Mouse (Mus musculus): ENCODE measurements around the gene S1pr3. TPM values are rescaled to one million over a fixed set of nuclear protein-coding genes. Genes with fewer than 3 reads are reported as not detected.
A peak's percentile ranks its signal among the peaks of the same experiment; 100 is the strongest.

The S1pr3 gene
- polyA plus RNA-seq, 1 experiment from 2014 or later = 52.2 TPM

DNA sequence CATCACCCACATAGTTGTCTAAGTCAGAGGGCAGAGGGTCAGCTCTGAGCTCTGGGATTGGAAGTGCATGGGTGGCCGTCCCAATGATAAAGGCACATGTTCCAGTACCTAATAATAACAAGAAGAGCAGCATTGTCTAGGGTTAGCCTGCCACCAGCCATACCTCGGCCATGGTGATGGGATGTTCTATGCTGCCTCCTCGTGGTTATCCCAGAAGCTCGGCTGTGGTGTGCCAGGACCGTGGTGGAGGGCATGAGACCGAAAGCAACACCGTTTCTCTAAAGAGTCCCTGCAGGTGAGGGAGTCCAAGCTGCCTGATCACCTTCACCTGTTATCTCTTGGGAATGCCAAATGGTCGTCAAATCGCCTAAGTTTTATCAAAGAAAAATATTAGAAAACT is 15.2 kb downstream of the S1pr3 start:
- Histone ChIP-seq H3K27ac (ENCODE audit: low read depth, low read length) (no peak overlapping the region), H3K27me3 (ENCODE audit: control insufficient read depth, insufficient read depth, low read length) (no peaks in the 10 kb centered on the region), H3K36me3 (ENCODE audit: control insufficient read depth, insufficient read depth, low read length) (no peaks in the 10 kb centered on the region; the same call in 1 of the 2 replicates), H3K4me1 (ENCODE audit: control insufficient read depth, insufficient read depth, low read length) (no peaks in the 10 kb centered on the region; the same call in 1 of the 2 replicates), H3K4me2 (ENCODE audit: low read depth) (no peak overlapping the region), H3K4me3 (ENCODE audit: low read depth, low read length) (no peak overlapping the region), H3K9me3 (ENCODE audit: control insufficient read depth, low read length) (no peaks in the 10 kb centered on the region), H3K9ac (ENCODE audit: low read length) (no peak overlapping the region)
- ATAC-seq (ENCODE audit: insufficient read depth, low FRiP score, low TSS enrichment) (no peak), DNase-seq (ENCODE audit: low spot score) (no peak)
- 84% methylated on average over 9 of the region's 9 CpGs for WGBS

DNA sequence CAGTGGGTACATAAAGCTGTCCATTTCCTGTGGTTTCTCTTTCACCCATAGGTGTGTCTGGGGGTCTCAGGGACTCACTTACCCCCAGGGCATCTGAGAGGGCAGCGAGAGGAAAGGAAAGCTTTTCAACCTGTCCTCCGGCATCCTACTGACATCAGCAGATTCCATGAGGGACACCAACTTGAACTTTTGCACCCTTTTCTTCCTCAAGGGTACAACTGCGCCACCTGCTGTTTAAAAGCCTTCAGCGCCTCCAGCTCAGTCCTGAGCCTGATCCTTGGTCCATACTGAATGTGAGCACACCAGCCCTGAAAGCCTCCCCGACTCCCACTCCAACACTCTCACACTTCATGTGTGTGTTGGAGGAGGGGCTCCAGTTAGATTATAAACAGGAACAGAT is 16.2 kb downstream of the S1pr3 start:
- H3K4me2 ChIP-seq (ENCODE audit: low read depth) = no peak overlapping the region
- no peak overlapping the region for H3K9ac ChIP-seq (ENCODE audit: low read length)
- H3K27ac ChIP-seq (ENCODE audit: low read depth, low read length) = no peak overlapping the region
- H3K36me3 ChIP-seq (ENCODE audit: control insufficient read depth, insufficient read depth, low read length) = no peaks in the 10 kb centered on the region; the same call in 1 of the 2 replicates
- DNase-seq (ENCODE audit: low spot score) (peak; percentile 79), ATAC-seq (ENCODE audit: insufficient read depth, low FRiP score, low TSS enrichment) (no peak)
- H3K4me3 ChIP-seq (ENCODE audit: low read depth, low read length) = no peak overlapping the region
- WGBS = 13% methylated on average over 5 of the region's 5 CpGs
- no peaks in the 10 kb centered on the region for H3K27me3 ChIP-seq (ENCODE audit: control insufficient read depth, insufficient read depth, low read length)
- H3K4me1 ChIP-seq (ENCODE audit: control insufficient read depth, insufficient read depth, low read length) = no peaks in the 10 kb centered on the region
- H3K9me3 ChIP-seq (ENCODE audit: control insufficient read depth, low read length) = no peaks in the 10 kb centered on the region

- Histone ChIP-seq H3K27me3 (ENCODE audit: control insufficient read depth, insufficient read depth, low read length) (no peaks in the 10 kb centered on the region), H3K9ac (ENCODE audit: low read length) (no peak overlapping the region), H3K27ac (ENCODE audit: low read depth, low read length) (no peak overlapping the region), H3K36me3 (ENCODE audit: control insufficient read depth, insufficient read depth, low read length) (no peaks in the 10 kb centered on the region; the same call in 1 of the 2 replicates), H3K4me1 (ENCODE audit: control insufficient read depth, insufficient read depth, low read length) (no peaks in the 10 kb centered on the region), H3K4me2 (ENCODE audit: low read depth) (no peak overlapping the region), H3K4me3 (ENCODE audit: low read depth, low read length) (no peak overlapping the region), H3K9me3 (ENCODE audit: control insufficient read depth, low read length) (no peaks in the 10 kb centered on the region)
- 83% methylated on average over 4 of the region's 4 CpGs for WGBS
- no peak for DNase-seq (ENCODE audit: low spot score)
- no peak for ATAC-seq (ENCODE audit: insufficient read depth, low FRiP score, low TSS enrichment)
These were observed 17.4 kb downstream of the S1pr3 start for GRCm38 (mm10) chr13:51425662-51426443.

GRCm38 (mm10) chr13:51433371-51433770 is 24.9 kb downstream of the S1pr3 start:
- Histone ChIP-seq H3K4me1 (ENCODE audit: control insufficient read depth, insufficient read depth, low read length) (no peaks in the 10 kb centered on the region), H3K27me3 (ENCODE audit: control insufficient read depth, insufficient read depth, low read length) (no peaks in the 10 kb centered on the region), H3K27ac (ENCODE audit: low read depth, low read length) (no peak overlapping the region), H3K9me3 (ENCODE audit: control insufficient read depth, low read length) (no peaks in the 10 kb centered on the region), H3K9ac (ENCODE audit: low read length) (no peak overlapping the region), H3K36me3 (ENCODE audit: control insufficient read depth, insufficient read depth, low read length) (no peaks in the 10 kb centered on the region), H3K4me2 (ENCODE audit: low read depth) (no peak overlapping the region), H3K4me3 (ENCODE audit: low read depth, low read length) (no peak overlapping the region)
- 60% methylated on average over 3 of the region's 3 CpGs for whole genome bisulfite sequencing
- no peak for DNase-seq (ENCODE audit: low spot score)
- ATAC-seq (ENCODE audit: insufficient read depth, low FRiP score, low TSS enrichment) = no peak

DNA sequence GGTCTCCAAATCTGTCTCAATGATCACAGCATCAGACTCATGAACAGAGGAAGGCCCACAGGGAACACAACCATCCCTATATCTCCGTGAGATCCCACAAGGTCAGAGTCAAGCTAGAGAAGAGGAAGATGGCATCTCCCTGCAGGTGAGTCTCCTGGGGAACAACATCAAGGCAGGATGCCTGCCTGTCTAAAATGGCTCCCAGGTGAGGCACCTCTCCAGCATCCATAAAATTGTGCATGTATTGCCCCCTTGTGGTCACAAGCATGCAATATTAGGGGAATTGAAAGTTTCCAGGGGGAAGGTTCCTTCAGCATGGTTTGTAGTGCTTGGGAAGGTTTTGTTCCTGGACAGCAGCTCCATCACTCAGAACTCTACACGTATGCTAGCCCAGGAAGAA is 26.0 kb downstream of the S1pr3 start:
- no peak overlapping the region for H3K9ac ChIP-seq (ENCODE audit: low read length)
- no peak overlapping the region for H3K4me3 ChIP-seq (ENCODE audit: low read depth, low read length)
- H3K9me3 ChIP-seq (ENCODE audit: control insufficient read depth, low read length) = no peaks in the 10 kb centered on the region
- no peak overlapping the region for H3K27ac ChIP-seq (ENCODE audit: low read depth, low read length)
- no peaks in the 10 kb centered on the region for H3K4me1 ChIP-seq (ENCODE audit: control insufficient read depth, insufficient read depth, low read length)
- H3K27me3 ChIP-seq (ENCODE audit: control insufficient read depth, insufficient read depth, low read length) = no peaks in the 10 kb centered on the region
- no peaks in the 10 kb centered on the region for H3K36me3 ChIP-seq (ENCODE audit: control insufficient read depth, insufficient read depth, low read length)
- DNase-seq (ENCODE audit: low spot score) (no peak), ATAC-seq (ENCODE audit: insufficient read depth, low FRiP score, low TSS enrichment) (no peak)
- no peak overlapping the region for H3K4me2 ChIP-seq (ENCODE audit: low read depth)
- WGBS = 50% methylated on average over 2 of the region's 2 CpGs

- Histone ChIP-seq H3K4me1 (ENCODE audit: control insufficient read depth, insufficient read depth, low read length) (no peaks in the 10 kb centered on the region), H3K27ac (ENCODE audit: low read depth, low read length) (no peak overlapping the region), H3K9me3 (ENCODE audit: control insufficient read depth, low read length) (no peaks in the 10 kb centered on the region), H3K9ac (ENCODE audit: low read length) (no peak overlapping the region), H3K4me2 (ENCODE audit: low read depth) (no peak overlapping the region), H3K27me3 (ENCODE audit: control insufficient read depth, insufficient read depth, low read length) (no peaks in the 10 kb centered on the region), H3K36me3 (ENCODE audit: control insufficient read depth, insufficient read depth, low read length) (no peaks in the 10 kb centered on the region), H3K4me3 (ENCODE audit: low read depth, low read length) (no peak overlapping the region)
- 61% methylated on average over 2 of the region's 2 CpGs for WGBS
- DNase-seq (ENCODE audit: low spot score) (no peak), ATAC-seq (ENCODE audit: insufficient read depth, low FRiP score, low TSS enrichment) (no peak)
These were observed 26.7 kb downstream of the S1pr3 start for GRCm38 (mm10) chr13:51435146-51435545.

DNA sequence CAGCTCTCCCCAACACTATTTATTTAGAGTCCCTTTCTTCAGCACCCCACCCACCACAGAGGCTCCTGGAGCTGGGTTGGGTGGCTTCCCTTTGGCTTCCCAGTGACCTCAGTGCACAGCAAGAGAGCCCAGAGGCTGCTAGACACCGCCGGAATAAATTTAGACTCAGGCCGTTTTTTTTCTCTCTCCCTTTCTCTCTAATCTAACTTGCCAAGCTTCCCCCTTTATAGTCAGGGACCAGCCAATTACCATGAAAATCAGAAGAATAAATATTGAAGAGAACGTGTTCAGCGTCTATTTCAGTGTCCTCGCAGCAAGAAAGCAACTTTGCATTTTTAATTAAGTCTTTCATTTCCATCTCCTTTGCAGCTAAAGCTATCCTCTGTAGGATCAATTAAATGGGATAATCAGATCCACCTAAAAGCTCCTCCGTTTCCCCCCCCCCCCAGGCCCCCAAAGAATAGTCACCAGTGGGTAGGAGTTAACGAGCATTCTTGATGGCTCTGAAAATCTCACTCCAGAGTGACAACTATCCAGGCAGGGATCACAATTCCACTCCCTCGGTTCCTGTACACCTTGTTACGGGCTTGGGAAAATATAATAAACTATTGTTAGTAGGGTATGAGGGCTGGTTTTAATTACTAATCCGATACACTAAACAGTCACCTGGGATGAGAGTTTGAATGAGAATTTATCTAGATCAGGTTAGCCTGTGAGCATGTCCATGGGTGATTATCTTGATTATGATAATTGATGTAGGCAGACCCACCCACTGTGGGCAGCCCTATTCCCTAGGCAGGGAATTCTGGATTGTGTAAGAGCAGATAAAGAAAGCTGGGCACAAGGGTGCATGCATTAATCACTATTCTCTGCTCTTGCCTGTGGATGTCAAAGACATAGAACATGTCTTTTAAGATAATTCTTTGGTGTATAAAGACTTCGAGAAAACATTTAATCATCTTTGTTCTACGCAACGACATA is 29.0 kb downstream of the S1pr3 start:
- Histone ChIP-seq H3K9me3 (ENCODE audit: control insufficient read depth, low read length) (no peaks in the 10 kb centered on the region), H3K4me2 (ENCODE audit: low read depth) (no peak overlapping the region), H3K9ac (ENCODE audit: low read length) (no peak overlapping the region), H3K4me3 (ENCODE audit: low read depth, low read length) (no peak overlapping the region), H3K4me1 (ENCODE audit: control insufficient read depth, insufficient read depth, low read length) (no peaks in the 10 kb centered on the region), H3K27ac (ENCODE audit: low read depth, low read length) (no peak overlapping the region), H3K27me3 (ENCODE audit: control insufficient read depth, insufficient read depth, low read length) (no peaks in the 10 kb centered on the region), H3K36me3 (ENCODE audit: control insufficient read depth, insufficient read depth, low read length) (no peaks in the 10 kb centered on the region)
- 84% methylated on average over 14 of the region's 14 CpGs for WGBS
- ATAC-seq (ENCODE audit: insufficient read depth, low FRiP score, low TSS enrichment) = no peak
- DNase-seq (ENCODE audit: low spot score) = no peak

GRCm38 (mm10) chr13:51442922-51443321 is 34.5 kb downstream of the S1pr3 start:
- Histone ChIP-seq H3K4me1 (ENCODE audit: control insufficient read depth, insufficient read depth, low read length) (no peaks in the 10 kb centered on the region), H3K4me3 (ENCODE audit: low read depth, low read length) (no peak overlapping the region), H3K36me3 (ENCODE audit: control insufficient read depth, insufficient read depth, low read length) (no peaks in the 10 kb centered on the region), H3K9me3 (ENCODE audit: control insufficient read depth, low read length) (no peaks in the 10 kb centered on the region), H3K27me3 (ENCODE audit: control insufficient read depth, insufficient read depth, low read length) (no peaks in the 10 kb centered on the region), H3K9ac (ENCODE audit: low read length) (no peak overlapping the region), H3K27ac (ENCODE audit: low read depth, low read length) (no peak overlapping the region), H3K4me2 (ENCODE audit: low read depth) (no peak overlapping the region)
- ATAC-seq (ENCODE audit: insufficient read depth, low FRiP score, low TSS enrichment) = no peak
- no peak for DNase-seq (ENCODE audit: low spot score)
- WGBS = 75% methylated on average over 8 of the region's 8 CpGs

All from neural tube, embryonic 11.5 days (tissue).